Mouse (Mus musculus): ENCODE measurements at regions not wholly inside any gene's neighbourhood (a gene's known extent, or its start where the extent isn't known, plus 50 kb on each side); places are given as distances from the start of the nearest gene placed in this dataset.

- no peaks in the 10 kb centered on the region for H3K36me3 ChIP-seq
- no peak overlapping the region for H3K9ac ChIP-seq
- no peak overlapping the region for H3K27ac ChIP-seq
- H3K4me1 ChIP-seq = no peaks in the 10 kb centered on the region
- no peak overlapping the region for H3K4me3 ChIP-seq
- no peaks in the 10 kb centered on the region for H3K27me3 ChIP-seq
- ATAC-seq (ENCODE audit: insufficient number of reproducible peaks, insufficient read depth, low FRiP score, low TSS enrichment) = no peak
- H3K9me3 ChIP-seq = no peaks in the 10 kb centered on the region
- WGBS = 85% methylated on average over 2 of the region's 2 CpGs
- no peak overlapping the region for H3K4me2 ChIP-seq (replicated peaks)
Observed at GRCm38 (mm10) chr14:21932771-21933170, 56.6 kb downstream of the Zfp503 start.

- 64% methylated on average over 7 of the region's 7 CpGs for WGBS
- no peak for ATAC-seq (ENCODE audit: insufficient number of reproducible peaks, insufficient read depth, low FRiP score, low TSS enrichment)
- Histone ChIP-seq H3K4me2 (replicated peaks) (no peak overlapping the region), H3K27me3 (no peaks in the 10 kb centered on the region), H3K9me3 (no peaks in the 10 kb centered on the region), H3K4me1 (no peaks in the 10 kb centered on the region), H3K4me3 (no peak overlapping the region), H3K9ac (no peak overlapping the region), H3K36me3 (no peaks in the 10 kb centered on the region), H3K27ac (no peak overlapping the region)
Observed at GRCm38 (mm10) chr14:21931944-21932343, 57.5 kb downstream of the Zfp503 start.

GRCm38 (mm10) chr14:21929048-21929447, 60.4 kb downstream of the Zfp503 start:
- no peak overlapping the region for H3K9ac ChIP-seq
- H3K36me3 ChIP-seq = no peaks in the 10 kb centered on the region
- H3K4me3 ChIP-seq = no peak overlapping the region
- WGBS = 69% methylated on average over 5 of the region's 5 CpGs
- no peaks in the 10 kb centered on the region for H3K9me3 ChIP-seq
- no peak overlapping the region for H3K27ac ChIP-seq
- H3K27me3 ChIP-seq = no peaks in the 10 kb centered on the region
- H3K4me1 ChIP-seq = no peaks in the 10 kb centered on the region
- no peak for ATAC-seq (ENCODE audit: insufficient number of reproducible peaks, insufficient read depth, low FRiP score, low TSS enrichment)
- H3K4me2 ChIP-seq (replicated peaks) = no peak overlapping the region

GRCm38 (mm10) chr14:21916671-21917070, 67.9 kb upstream of the Comtd1 start:
- WGBS = 83% methylated on average over 3 of the region's 3 CpGs
- H3K4me3 ChIP-seq = no peak overlapping the region

GRCm38 (mm10) chr14:21904498-21905395, 56.0 kb upstream of the Comtd1 start:
- Histone ChIP-seq H3K4me3 (no peak overlapping the region), H3K9me3 (no peaks in the 10 kb centered on the region), H3K27ac (peak overlapping the region; percentile 75), H3K36me3 (no peaks in the 10 kb centered on the region), H3K27me3 (no peaks in the 10 kb centered on the region), H3K4me2 (replicated peaks) (no peak overlapping the region; the same call in 1 of the 2 replicates), H3K4me1 (peaks cover 19% of the 10 kb centered on the region), H3K9ac (no peak overlapping the region)
- ATAC-seq (ENCODE audit: insufficient number of reproducible peaks, insufficient read depth, low FRiP score, low TSS enrichment) = no peak
- WGBS = 37% methylated on average over 18 of the region's 18 CpGs

More at GRCm38 (mm10) chr14:21916671-21917070, 67.9 kb upstream of the Comtd1 start:
- Histone ChIP-seq H3K4me2 (replicated peaks) (no peak overlapping the region), H3K9me3 (no peaks in the 10 kb centered on the region), H3K9ac (no peak overlapping the region), H3K36me3 (no peaks in the 10 kb centered on the region), H3K27me3 (no peaks in the 10 kb centered on the region), H3K27ac (no peak overlapping the region), H3K4me1 (no peaks in the 10 kb centered on the region)
- ATAC-seq (ENCODE audit: insufficient number of reproducible peaks, insufficient read depth, low FRiP score, low TSS enrichment) = no peak

- peak overlapping the region; percentile 75 for H3K27ac ChIP-seq
- no peaks in the 10 kb centered on the region for H3K9me3 ChIP-seq
- WGBS = 26% methylated on average over 23 of the region's 23 CpGs
- peak overlapping the region; percentile 32 for H3K4me2 ChIP-seq (replicated peaks)
- H3K9ac ChIP-seq = no peak overlapping the region
- ATAC-seq (ENCODE audit: insufficient number of reproducible peaks, insufficient read depth, low FRiP score, low TSS enrichment) = peak; percentile 76
- no peak overlapping the region for H3K4me3 ChIP-seq
- H3K4me1 ChIP-seq = peaks cover 19% of the 10 kb centered on the region
- no peaks in the 10 kb centered on the region for H3K36me3 ChIP-seq
- no peaks in the 10 kb centered on the region for H3K27me3 ChIP-seq
Observed at GRCm38 (mm10) chr14:21903562-21904497, 55.1 kb upstream of the Comtd1 start.

- Histone ChIP-seq H3K4me3 (no peak overlapping the region), H3K4me1 (peaks cover 19% of the 10 kb centered on the region), H3K9me3 (no peaks in the 10 kb centered on the region), H3K27ac (peak overlapping the region; percentile 75), H3K27me3 (no peaks in the 10 kb centered on the region), H3K4me2 (replicated peaks) (no peak overlapping the region), H3K9ac (no peak overlapping the region), H3K36me3 (no peaks in the 10 kb centered on the region)
- WGBS = 62% methylated on average over 1 of the region's 1 CpGs
- ATAC-seq (ENCODE audit: insufficient number of reproducible peaks, insufficient read depth, low FRiP score, low TSS enrichment) = no peak
Observed at GRCm38 (mm10) chr14:21902856-21903255, 54.1 kb upstream of the Comtd1 start.

- H3K4me2 ChIP-seq (replicated peaks) = no peak overlapping the region
- no peak overlapping the region for H3K9ac ChIP-seq
- H3K4me3 ChIP-seq = no peak overlapping the region
- no peak overlapping the region for H3K27ac ChIP-seq
- WGBS = 92% methylated on average over 3 of the region's 3 CpGs
- H3K4me1 ChIP-seq = peaks cover 19% of the 10 kb centered on the region
- no peak for ATAC-seq (ENCODE audit: insufficient number of reproducible peaks, insufficient read depth, low FRiP score, low TSS enrichment)
- no peaks in the 10 kb centered on the region for H3K36me3 ChIP-seq
- H3K9me3 ChIP-seq = no peaks in the 10 kb centered on the region
- no peaks in the 10 kb centered on the region for H3K27me3 ChIP-seq
Observed at GRCm38 (mm10) chr14:21902456-21902855, 53.7 kb upstream of the Comtd1 start.

- no peaks in the 10 kb centered on the region for H3K9me3 ChIP-seq
- no peaks in the 10 kb centered on the region for H3K27me3 ChIP-seq
- H3K4me1 ChIP-seq = peaks cover 19% of the 10 kb centered on the region
- H3K9ac ChIP-seq = no peak overlapping the region
- WGBS = 68% methylated on average over 2 of the region's 2 CpGs
- no peak overlapping the region for H3K4me3 ChIP-seq
- ATAC-seq (ENCODE audit: insufficient number of reproducible peaks, insufficient read depth, low FRiP score, low TSS enrichment) = no peak
- no peaks in the 10 kb centered on the region for H3K36me3 ChIP-seq
- no peak overlapping the region for H3K27ac ChIP-seq
- no peak overlapping the region for H3K4me2 ChIP-seq (replicated peaks)
Observed at GRCm38 (mm10) chr14:21900951-21901350, 52.2 kb upstream of the Comtd1 start.

GRCm38 (mm10) chr14:21900516-21900915, 51.7 kb upstream of the Comtd1 start:
- Histone ChIP-seq H3K4me2 (replicated peaks) (no peak overlapping the region), H3K9me3 (no peaks in the 10 kb centered on the region), H3K9ac (no peak overlapping the region), H3K36me3 (no peaks in the 10 kb centered on the region), H3K27me3 (no peaks in the 10 kb centered on the region), H3K4me3 (no peak overlapping the region), H3K27ac (no peak overlapping the region), H3K4me1 (peaks cover 19% of the 10 kb centered on the region)
- no peak for ATAC-seq (ENCODE audit: insufficient number of reproducible peaks, insufficient read depth, low FRiP score, low TSS enrichment)
- 36% methylated on average over 1 of the region's 1 CpGs for WGBS
